Comparison of ENCODE assay signal across 8 mouse cellular contexts in the genomic region with DNA sequence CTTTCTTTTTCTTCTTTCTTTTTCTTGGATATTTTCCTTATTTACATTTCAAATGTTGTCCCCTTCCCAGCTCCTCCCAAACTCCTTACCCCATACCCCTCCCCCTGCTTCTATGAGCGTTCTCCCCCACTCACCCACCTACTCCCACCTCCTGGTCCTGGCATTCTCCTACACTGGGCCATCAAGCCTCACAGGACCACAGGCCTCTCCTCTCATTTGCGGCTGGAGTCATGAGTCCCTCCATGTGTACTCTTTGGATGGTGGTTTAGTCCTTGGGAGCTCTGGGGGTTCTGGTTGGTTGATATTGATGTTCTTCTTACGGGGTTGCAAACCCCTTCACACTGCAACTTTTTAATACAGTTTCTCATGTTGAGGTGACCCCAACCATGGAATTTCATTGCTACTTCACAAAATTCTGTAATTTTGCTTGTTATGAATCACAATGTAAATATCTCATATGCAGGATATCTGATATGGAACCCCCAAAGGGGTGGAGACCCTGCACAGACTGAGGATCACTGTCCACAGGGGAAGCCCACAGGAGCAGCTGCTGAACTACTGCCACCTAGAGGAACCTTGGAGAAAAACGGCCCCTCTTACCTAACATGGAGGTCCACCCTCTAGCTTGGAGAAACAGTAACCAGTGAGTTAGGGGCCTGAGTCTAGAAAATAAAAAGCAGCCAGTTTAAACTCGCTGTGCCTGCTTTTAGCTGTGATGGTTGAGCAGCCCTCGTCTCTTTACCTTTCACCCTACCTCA. TPM values are rescaled to one million over a fixed set of nuclear protein-coding genes. Genes with fewer than 3 reads are reported as not detected.
DNase-seq lines count a peak whose midpoint lies in the region; ATAC-seq and TF ChIP-seq lines count a peak whose summit lies in the region.

No protein-coding gene starts in this region.

- H3K36me3 ChIP-seq in spleen, adult 2 months (ENCODE audit: control insufficient read depth, insufficient read depth, low read length), result no peaks in the 10 kb centered on the region
- H3K36me3 ChIP-seq in forebrain, embryonic 14.5 days (ENCODE audit: control insufficient read depth, insufficient read depth, low read length), result no peaks in the 10 kb centered on the region

- H3K9ac ChIP-seq in forebrain, embryonic 14.5 days (ENCODE audit: low read length), result no peak overlapping the region

- ATAC-seq in forebrain, embryonic 14.5 days, result no peak

- no peaks in the 10 kb centered on the region for H3K27me3 ChIP-seq in spleen, adult 2 months (ENCODE audit: control insufficient read depth, insufficient read depth, low read length)
- no peaks in the 10 kb centered on the region for H3K27me3 ChIP-seq in forebrain, embryonic 14.5 days (replicated peaks; ENCODE audit: control insufficient read depth, insufficient read depth, low read length)

- intact Hi-C loops in heart, postnatal 36 days (cut with DNase I), result loop anchor here (5.0 kb wide), 1 partner anchor 610 kb away; no protein-coding TSS in a partner anchor

- no peak for TF ChIP-seq POLR2A in spleen, adult 2 months (IDR thresholded peaks at IDR 0.05; ENCODE audit: low read depth, low read length)

- H3K4me3 ChIP-seq in spleen, adult 2 months (ENCODE audit: extremely low read depth, insufficient read depth, insufficient read length), result no peak overlapping the region
- no peak overlapping the region for H3K4me3 ChIP-seq in forebrain, embryonic 14.5 days (ENCODE audit: low read depth, low read length)

- TF ChIP-seq CTCF in spleen, adult 2 months (IDR thresholded peaks at IDR 0.05; ENCODE audit: extremely low read depth, insufficient read depth, insufficient read length, insufficient replicate concordance), result peak; percentile 13; the same call in 1 of the 2 replicates

- no peaks in the 10 kb centered on the region for H3K4me1 ChIP-seq in spleen, adult 2 months (ENCODE audit: control insufficient read depth, insufficient read depth, insufficient read length)
- no peaks in the 10 kb centered on the region for H3K4me1 ChIP-seq in forebrain, embryonic 14.5 days (ENCODE audit: control insufficient read depth, insufficient read depth, low read length)

- H3K4me2 ChIP-seq in forebrain, embryonic 14.5 days (ENCODE audit: low read length), result no peak overlapping the region

- H3K27ac ChIP-seq in spleen, adult 2 months (ENCODE audit: insufficient read depth, low read length), result no peak overlapping the region
- no peak overlapping the region for H3K27ac ChIP-seq in forebrain, embryonic 14.5 days (ENCODE audit: low read depth, low read length)

- H3K9me3 ChIP-seq in forebrain, embryonic 14.5 days (replicated peaks; ENCODE audit: control insufficient read depth, low read length), result no peaks in the 10 kb centered on the region

- DNase-seq in heart, adult 11 months, result peak; percentile 87
- DNase-seq in heart, postnatal 36 days, result no peak
- DNase-seq in spleen, adult 2 months (ENCODE audit: low read depth in 1 of 2, low spot score in 2 of 2), result no peak
- no peak for DNase-seq in spleen, postnatal 14 days (ENCODE audit: low spot score in 2 of 2)
- peak; percentile 52 for DNase-seq in forebrain, embryonic 14.5 days (ENCODE audit: low spot score)
- DNase-seq in thymus, postnatal 25 days, result peak; percentile 17
- no peak for DNase-seq in frontal cortex, postnatal 14 days (ENCODE audit: low spot score in 2 of 2)
- no peak for DNase-seq in spleen, postnatal 36 days (ENCODE audit: low spot score in 2 of 2)

- 68% methylated on average over 6 of the region's 6 CpGs for WGBS in spleen, adult 2 months
- 72% methylated on average over 6 of the region's 6 CpGs for WGBS in forebrain, embryonic 14.5 days

RNA-seq across cellular contexts. Expression of gene Slc44a5, which starts 11.4 kb away (rescaled TPM):
- total RNA-seq in heart, postnatal 36 days (2021), result not detected
- polyA plus RNA-seq in spleen, adult 2 months (2012; rRNA removed), result 0.11 and 0.14 TPM in 2 replicates
- polyA plus RNA-seq in forebrain, embryonic 14.5 days (2014; fragmentation: Nextera tagmentation; extraction: Ambion mirVana), result 10.5 and 11.2 TPM in 2 replicates

RNA-seq across cellular contexts. Expression of gene Acadm, which starts 17.4 kb away (rescaled TPM):
- 1,000 to 10,000 TPM; 1,212 to 1,313 TPM for total RNA-seq in heart, postnatal 36 days (2021)
- 14.9 and 15.4 TPM in 2 replicates for polyA plus RNA-seq in spleen, adult 2 months (2012; rRNA removed)
- 42.1 and 47.5 TPM in 2 replicates for polyA plus RNA-seq in forebrain, embryonic 14.5 days (2014; fragmentation: Nextera tagmentation; extraction: Ambion mirVana)

RNA-seq across cellular contexts. Expression of gene Rabggtb, which starts 49.0 kb away (rescaled TPM):
- 10 to 100 TPM; 92.9 to 93.6 TPM for total RNA-seq in heart, postnatal 36 days (2021)
- 26.2 and 28.2 TPM in 2 replicates for polyA plus RNA-seq in spleen, adult 2 months (2012; rRNA removed)
- polyA plus RNA-seq in forebrain, embryonic 14.5 days (2014; fragmentation: Nextera tagmentation; extraction: Ambion mirVana), result 49.1 and 55.4 TPM in 2 replicates

RNA-seq across cellular contexts. Expression of gene Msh4, which starts 55.9 kb away (rescaled TPM):
- total RNA-seq in heart, postnatal 36 days (2021), result under 1 TPM in 1 of 2 experiments, not detected in 1; 0.14 TPM
- polyA plus RNA-seq in spleen, adult 2 months (2012; rRNA removed), result 0.02 and 0.04 TPM in 2 replicates
- 0.06 TPM in 1 of 2 replicates, not detected in the other for polyA plus RNA-seq in forebrain, embryonic 14.5 days (2014; fragmentation: Nextera tagmentation; extraction: Ambion mirVana)

Comparison
In these comparisons a context has a peak if more than half of its experiments do, and no peak if none do; other contexts are left out.
1. DNase-seq: peak in heart, adult 11 months (single experiment), forebrain, embryonic 14.5 days (single experiment) and thymus, postnatal 25 days (single experiment); none in heart, postnatal 36 days (0 of 2), spleen, adult 2 months (0 of 2), spleen, postnatal 14 days (0 of 2), frontal cortex, postnatal 14 days (0 of 2) and spleen, postnatal 36 days (0 of 2).
2. RNA of gene Slc44a5, which starts 11.4 kb away (polyA plus RNA-seq): 10.5 to 11.2 TPM in forebrain, embryonic 14.5 days; 0.11 to 0.14 TPM in spleen, adult 2 months; every median in the first group is over 10 times any median in the second.